Mouse (Mus musculus) bone marrow macrophage, adult 2 months (primary cell): Measurements from ENCODE around the gene Iqsec2.

Experiments
- CTCF ChIP-seq: IDR thresholded peaks from 2 replicates; pipeline ENCODE4 v1.5.1; 2012; ENCODE audit warnings: low read depth, mild to moderate bottlenecking, low read length, moderate library complexity
- POLR2A ChIP-seq: IDR thresholded peaks from 2 replicates; pipeline ENCODE4 v1.6.1; 2012; ENCODE audit warnings: mild to moderate bottlenecking, low read depth, low read length, borderline replicate concordance

GRCm38 (mm10) chrX:152244492-152245189 is 100.6 kb downstream of the Iqsec2 start:
- TF ChIP-seq CTCF (no peak), POLR2A (no peak)
